Mouse (Mus musculus): ENCODE results near the gene Gpr176. TPM values are rescaled to one million over a fixed set of nuclear protein-coding genes. Genes with fewer than 3 reads are reported as not detected.

Gene Gpr176
- polyA plus RNA-seq, 2 experiments, result 0.28 to 0.36 TPM

DNA sequence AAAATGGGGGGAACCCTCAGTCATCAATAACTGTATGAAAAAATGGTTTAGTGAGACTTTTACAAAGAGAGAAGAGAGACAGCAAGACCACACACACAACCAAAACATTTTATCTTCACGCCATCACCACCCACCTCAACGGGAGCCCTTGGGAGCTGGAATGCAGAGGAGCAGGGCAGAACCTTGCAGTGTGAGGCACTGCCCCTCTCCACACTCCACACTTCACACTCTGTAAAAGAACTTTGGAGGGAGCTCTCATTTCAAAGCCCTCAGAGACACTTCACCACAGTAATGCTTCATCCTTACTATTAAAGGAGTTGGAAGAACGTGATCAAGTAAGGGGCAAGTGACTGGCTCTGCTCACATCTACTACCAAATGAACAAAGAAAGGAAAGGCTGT, 142.7 kb downstream of the Gpr176 start:
- WGBS, result 54% methylated on average over 3 of the region's 3 CpGs
- Histone ChIP-seq H3K4me1 (ENCODE audit: control insufficient read depth, insufficient read depth, low read length) (peaks cover under 1% of the 10 kb centered on the region; the same call in 1 of the 2 replicates), H3K27ac (replicated peaks; ENCODE audit: low read depth, low read length) (no peak overlapping the region), H3K9me3 (ENCODE audit: control insufficient read depth, low read length) (no peaks in the 10 kb centered on the region), H3K4me3 (replicated peaks; ENCODE audit: low read length) (no peak overlapping the region), H3K27me3 (ENCODE audit: control insufficient read depth, insufficient read depth, low read length) (no peaks in the 10 kb centered on the region), H3K9ac (ENCODE audit: low read depth, low read length, severe bottlenecking) (no peak overlapping the region), H3K36me3 (ENCODE audit: control insufficient read depth, insufficient read depth, low read length) (no peaks in the 10 kb centered on the region), H3K4me2 (replicated peaks; ENCODE audit: low read depth, low read length, severe bottlenecking) (no peak overlapping the region)
- DNase-seq (ENCODE audit: low spot score) (no peak), ATAC-seq (ENCODE audit: low FRiP score, low read depth) (no peak)
- TF ChIP-seq POLR2A (IDR thresholded peaks at IDR 0.05; ENCODE audit: borderline replicate concordance, extremely low read depth, insufficient read depth, insufficient read length), result no peak

- TF ChIP-seq POLR2A (IDR thresholded peaks at IDR 0.05; ENCODE audit: borderline replicate concordance, extremely low read depth, insufficient read depth, insufficient read length), result no peak
- no peak overlapping the region for H3K4me3 ChIP-seq (replicated peaks; ENCODE audit: low read length)
- H3K4me2 ChIP-seq (replicated peaks; ENCODE audit: low read depth, low read length, severe bottlenecking), result no peak overlapping the region
- no peaks in the 10 kb centered on the region for H3K4me1 ChIP-seq (ENCODE audit: control insufficient read depth, insufficient read depth, low read length)
- no peak for ATAC-seq (ENCODE audit: low FRiP score, low read depth)
- H3K27me3 ChIP-seq (ENCODE audit: control insufficient read depth, insufficient read depth, low read length), result no peaks in the 10 kb centered on the region
- DNase-seq (ENCODE audit: low spot score), result no peak
- H3K9ac ChIP-seq (ENCODE audit: low read depth, low read length, severe bottlenecking), result no peak overlapping the region
- 94% methylated on average over 4 of the region's 4 CpGs for WGBS
- no peaks in the 10 kb centered on the region for H3K9me3 ChIP-seq (ENCODE audit: control insufficient read depth, low read length)
- H3K27ac ChIP-seq (replicated peaks; ENCODE audit: low read depth, low read length), result no peak overlapping the region
- no peaks in the 10 kb centered on the region for H3K36me3 ChIP-seq (ENCODE audit: control insufficient read depth, insufficient read depth, low read length)
These were observed 144.6 kb downstream of the Gpr176 start for GRCm38 (mm10) chr2:118228486-118229079.

Small RNA genes within 50 kb of the gene (microRNA-seq; reads per million reads assigned to microRNA genes)
- not detected for gene Gm22800

Other genes starting within 250 kb of the Gpr176 start
- 0.32 and 0.40 TPM in 2 replicates for gene Fsip1, start 116.5 kb downstream of the Gpr176 start, polyA plus RNA-seq (2012; rRNA removed)
- 0.32 and 0.54 TPM in 2 replicates for gene Fsip1, start 116.5 kb downstream of the Gpr176 start, polyA plus RNA-seq (2014; fragmentation: Nextera tagmentation; extraction: Ambion mirVana)
- gene Eif2ak4, start 15.2 kb upstream of the Gpr176 start, polyA plus RNA-seq (2012; rRNA removed), result 24.1 and 25.2 TPM in 2 replicates
- 12.1 and 12.7 TPM in 2 replicates for gene Eif2ak4, start 15.2 kb upstream of the Gpr176 start, polyA plus RNA-seq (2014; fragmentation: Nextera tagmentation; extraction: Ambion mirVana)
- gene Srp14, start 106.3 kb upstream of the Gpr176 start, polyA plus RNA-seq (2012; rRNA removed), result 127 and 165 TPM in 2 replicates
- 229 and 238 TPM in 2 replicates for gene Srp14, start 106.3 kb upstream of the Gpr176 start, polyA plus RNA-seq (2014; fragmentation: Nextera tagmentation; extraction: Ambion mirVana)
- 28.4 and 29.2 TPM in 2 replicates for gene Bmf, start 176.3 kb upstream of the Gpr176 start, polyA plus RNA-seq (2012; rRNA removed)
- 5.1 and 6.2 TPM in 2 replicates for gene Bmf, start 176.3 kb upstream of the Gpr176 start, polyA plus RNA-seq (2014; fragmentation: Nextera tagmentation; extraction: Ambion mirVana)
- 48.5 and 53.5 TPM in 2 replicates for gene Bub1b, start 224.8 kb upstream of the Gpr176 start, polyA plus RNA-seq (2012; rRNA removed)
- gene Bub1b, start 224.8 kb upstream of the Gpr176 start, polyA plus RNA-seq (2014; fragmentation: Nextera tagmentation; extraction: Ambion mirVana), result 64.4 and 70.4 TPM in 2 replicates